Mouse (Mus musculus): Measurements from ENCODE around the gene Znrf1.

- no peak for TF ChIP-seq CTCF (IDR thresholded peaks at IDR 0.05; ENCODE audit: borderline replicate concordance, insufficient read depth, low read length)
- TF ChIP-seq POLR2A (IDR thresholded peaks at IDR 0.05; ENCODE audit: low read depth, low read length): no peak
Measured at GRCm38 (mm10) chr8:111594044-111594840, 58.3 kb downstream of the Znrf1 start.

Data from embryonic fibroblast, embryonic 13.5 days (primary cell).